Mouse (Mus musculus): ENCODE data around the gene Ifitm10. TPM values are rescaled to one million over a fixed set of nuclear protein-coding genes. Genes with fewer than 3 reads are reported as not detected.
A peak's percentile ranks its signal among the peaks of the same experiment; 100 is the strongest.

Ifitm10 gene
- polyA plus RNA-seq, 3 experiments from 2014 or later = 1.6 to 4.5 (median 1.9) TPM

DNA sequence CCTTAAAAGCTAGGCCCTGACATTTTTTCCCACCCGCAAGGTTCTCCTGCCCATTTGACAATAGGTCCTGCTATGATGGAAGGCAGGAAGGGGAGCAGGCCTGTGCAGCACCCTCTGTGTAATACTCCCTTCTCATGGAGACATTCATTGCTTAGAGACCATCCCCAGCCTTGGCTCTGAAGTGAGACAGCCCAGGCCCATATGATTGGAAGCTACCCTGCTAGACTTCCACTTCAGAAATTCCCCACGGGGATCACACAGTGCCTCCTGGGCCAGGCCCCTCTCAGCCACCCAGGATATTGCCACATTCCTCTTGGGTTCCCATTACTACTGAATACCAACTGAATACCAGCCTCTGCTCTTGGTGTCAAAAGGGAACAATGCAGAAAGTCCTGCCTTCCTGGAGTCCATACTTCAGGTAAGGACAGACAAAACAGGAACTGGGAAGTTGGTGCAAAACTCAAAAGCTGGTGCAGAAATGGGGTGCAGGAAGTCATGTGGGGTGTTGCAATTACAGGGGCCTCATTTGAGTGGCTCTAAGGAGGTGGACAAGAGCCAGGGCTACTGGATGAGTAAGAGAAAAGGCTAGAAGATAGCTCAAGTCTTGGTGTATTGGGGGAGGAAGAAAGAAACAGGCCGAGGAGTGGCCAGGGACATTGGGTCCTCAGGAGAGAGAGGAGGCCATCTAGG, 16.6 kb upstream of the Ifitm10 start:
- ATAC-seq = no peak

DNA sequence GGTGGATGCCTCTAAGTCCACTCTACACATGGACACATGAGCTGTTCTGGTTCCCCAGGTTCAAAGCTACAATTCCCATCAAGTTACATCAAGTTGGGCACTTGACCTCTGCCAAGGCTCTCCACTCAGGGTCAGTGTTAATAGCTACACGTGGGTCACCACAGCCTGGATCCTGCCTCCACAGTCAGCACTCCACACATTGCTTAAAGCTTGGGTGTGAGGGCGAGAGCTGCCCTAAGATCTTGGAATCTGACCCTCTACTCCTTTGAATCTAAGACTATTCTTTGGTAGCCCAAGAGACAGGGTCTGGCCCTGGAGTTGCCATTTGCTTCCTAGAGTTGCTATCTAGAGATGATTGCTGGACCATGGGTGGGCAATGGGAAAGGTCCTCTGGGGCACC, 15.2 kb upstream of the Ifitm10 start:
- no peak for ATAC-seq

DNA sequence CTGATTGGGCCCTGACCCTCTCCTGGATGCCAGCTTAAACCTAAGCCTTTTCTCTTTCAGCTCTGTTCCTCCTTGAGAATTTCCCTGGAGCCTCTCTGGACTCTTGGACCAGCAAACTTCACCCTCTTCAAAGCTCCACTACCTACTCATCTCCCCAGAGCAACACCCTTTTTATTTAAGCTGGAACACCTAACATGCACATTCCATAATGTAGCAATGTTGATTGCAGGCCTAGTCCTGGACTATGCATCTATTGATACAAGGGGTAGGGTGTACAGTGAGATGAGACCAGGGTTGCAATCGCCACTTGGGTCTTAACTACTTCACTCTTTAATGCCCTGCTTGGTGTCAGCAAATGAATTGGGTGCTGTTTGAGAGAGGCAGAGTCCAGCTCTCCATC, 14.6 kb upstream of the Ifitm10 start:
- no peak for ATAC-seq

DNA sequence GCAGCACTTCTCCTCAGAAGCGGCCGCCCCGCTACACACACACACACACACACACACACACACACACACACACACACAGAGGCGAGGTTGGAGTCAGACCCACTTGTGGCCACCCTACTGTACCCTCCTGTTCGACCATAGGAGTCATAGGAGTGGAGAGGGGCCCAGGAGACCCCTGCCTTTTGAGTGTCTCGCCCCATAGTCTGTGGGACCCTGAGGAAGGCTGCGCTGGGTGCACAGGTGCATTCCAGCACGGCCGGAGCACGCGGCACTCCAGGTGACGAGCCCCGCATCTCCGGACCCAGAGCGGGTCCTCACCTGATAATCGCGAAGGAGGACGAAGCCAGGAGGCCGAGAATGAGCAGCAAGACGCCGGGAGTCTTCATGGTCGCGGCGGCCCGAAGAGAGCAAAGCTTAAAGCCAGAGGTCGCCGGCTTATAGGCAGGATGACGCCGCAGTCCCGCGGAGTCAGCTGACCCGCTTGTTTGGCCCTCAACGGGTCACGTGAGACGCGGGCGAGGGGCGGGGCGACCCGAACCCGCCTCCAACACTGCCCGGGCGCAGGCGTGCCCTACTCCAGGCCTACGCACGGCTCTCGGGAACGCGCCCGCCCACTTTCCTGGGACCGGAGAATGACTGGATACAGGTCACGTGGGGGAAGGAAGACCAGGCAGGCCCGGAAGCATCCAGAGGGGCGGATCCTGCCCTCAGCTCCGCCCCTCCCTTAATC, 14.0 kb upstream of the Ifitm10 start, which contains the start of gene Ctsd:
Gene Ctsd, minus strand, starts transcription at position 620 of the 730 bp plus-strand sequence.
- peak; percentile 80 for ATAC-seq

DNA sequence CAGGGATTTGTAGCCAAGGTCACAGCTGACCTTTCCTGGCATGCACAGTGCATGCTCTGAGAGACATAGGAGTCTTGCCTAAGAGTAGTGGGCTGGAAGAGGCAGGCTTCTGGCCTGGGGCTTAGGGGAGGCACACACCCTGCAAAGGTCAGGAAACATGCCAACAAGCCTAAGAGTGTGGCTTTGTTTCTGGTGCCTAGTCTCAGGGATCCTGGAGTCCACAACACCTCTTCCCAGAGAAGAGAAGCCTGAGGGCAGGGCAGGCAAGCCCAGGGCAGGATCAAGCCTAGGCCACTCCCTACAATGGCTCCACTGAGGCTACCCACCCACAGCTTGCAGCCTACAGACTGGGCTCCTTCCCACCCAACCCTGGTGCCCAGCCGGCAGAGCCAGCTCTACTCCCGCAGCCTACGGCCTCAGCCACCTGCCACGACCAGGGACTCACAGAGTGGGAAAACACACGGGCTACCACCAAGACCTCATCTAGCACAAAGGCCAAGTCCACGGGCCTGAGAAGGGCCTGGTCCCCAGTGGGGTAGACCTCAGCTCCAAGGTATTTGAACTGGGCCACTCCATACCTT, 13.2 kb upstream of the Ifitm10 start:
- no peak for ATAC-seq

DNA sequence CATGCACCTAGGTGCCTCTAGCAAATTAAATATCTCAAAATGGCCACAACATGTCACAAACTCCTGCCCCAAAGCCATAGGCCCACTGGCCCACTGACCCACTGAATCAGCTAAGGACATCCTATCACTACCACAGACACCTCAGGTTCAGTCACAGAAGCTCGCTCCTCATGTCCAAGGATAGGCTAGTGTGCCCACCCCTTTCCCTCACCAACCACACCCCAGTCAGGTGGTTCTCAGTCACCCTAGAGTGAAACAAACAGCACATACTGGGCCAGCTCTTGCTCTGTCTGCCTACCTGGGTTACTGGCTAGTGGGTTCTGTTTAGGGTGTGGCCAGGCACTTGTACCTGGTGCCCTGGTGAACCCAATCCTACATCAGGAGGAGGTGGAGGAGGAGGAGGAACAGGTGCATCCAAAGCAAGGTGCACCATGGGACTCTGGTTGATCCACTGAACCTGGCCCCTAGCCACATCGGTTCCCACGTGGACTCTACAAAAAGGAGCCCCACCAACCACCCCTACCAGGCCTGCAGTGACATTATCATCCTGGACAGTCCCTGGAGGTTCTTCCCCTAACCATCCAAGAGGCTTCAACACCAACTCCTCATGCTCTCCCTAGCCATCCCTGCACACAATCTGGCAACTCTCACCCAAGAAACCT, 12.3 kb upstream of the Ifitm10 start:
- no peak for ATAC-seq

DNA sequence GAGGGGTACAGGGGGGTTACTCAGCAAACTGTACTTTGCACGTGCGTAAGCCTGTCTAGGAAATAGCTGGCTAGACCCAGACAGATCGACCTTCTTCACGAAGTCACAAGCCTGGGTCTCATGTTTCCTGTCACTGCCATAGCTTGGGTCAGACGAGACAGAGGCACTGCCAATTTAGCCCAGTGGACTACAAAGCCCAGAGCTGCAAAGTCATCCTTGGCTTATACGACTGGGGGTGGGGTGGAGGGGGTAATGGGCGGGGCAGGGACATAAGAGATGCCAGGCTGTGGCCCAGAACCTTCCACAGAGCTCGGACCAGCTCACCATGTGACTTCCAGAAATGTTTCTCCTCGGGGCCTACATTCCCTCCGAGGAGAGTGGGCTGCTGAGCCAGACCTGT, 10.8 kb upstream of the Ifitm10 start:
- ATAC-seq = no peak

DNA sequence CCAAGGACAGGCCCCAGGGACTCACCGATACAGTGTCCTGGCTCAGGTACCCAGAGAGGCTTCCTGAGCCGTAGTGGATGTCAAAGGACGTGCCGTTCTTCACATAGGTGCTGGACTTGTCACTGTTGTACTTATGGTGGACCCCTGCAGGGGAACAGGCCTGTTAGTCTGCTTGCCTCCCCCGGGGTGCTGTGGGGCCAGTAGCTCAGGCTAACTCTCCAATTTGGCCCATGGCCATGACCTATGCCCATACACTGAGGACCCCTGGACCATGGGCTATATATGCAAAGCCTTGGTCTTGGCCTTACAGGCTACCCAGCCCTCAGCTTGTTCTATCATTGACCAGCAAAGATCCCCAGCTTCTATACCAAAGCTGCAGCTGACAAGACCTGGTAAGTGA, 9.0 kb upstream of the Ifitm10 start, which contains the start of gene Gm49369:
Gene Gm49369, minus strand, starts transcription at position 101 of the 400 bp plus-strand sequence.
- ATAC-seq = no peak

DNA sequence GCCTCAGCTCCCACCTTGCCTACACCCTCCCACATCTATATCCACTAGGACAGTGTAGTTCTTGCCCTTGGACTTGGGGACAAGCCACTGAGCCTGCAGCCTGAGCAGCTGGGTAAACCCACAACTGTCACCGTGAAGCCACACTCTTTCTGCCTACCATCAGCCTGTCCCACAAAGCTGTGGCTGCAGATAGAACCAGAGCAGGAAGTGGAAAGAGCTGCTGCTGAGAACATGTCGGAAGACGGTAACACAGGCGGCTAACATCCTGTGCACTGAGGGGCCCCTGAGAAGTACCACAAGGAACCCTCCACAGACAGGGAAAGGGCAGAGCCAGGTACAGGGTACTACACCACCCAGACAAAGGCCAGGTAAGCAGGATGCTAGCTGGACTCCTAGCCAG, 7.6 kb upstream of the Ifitm10 start:
- peak; percentile 89 for ATAC-seq

DNA sequence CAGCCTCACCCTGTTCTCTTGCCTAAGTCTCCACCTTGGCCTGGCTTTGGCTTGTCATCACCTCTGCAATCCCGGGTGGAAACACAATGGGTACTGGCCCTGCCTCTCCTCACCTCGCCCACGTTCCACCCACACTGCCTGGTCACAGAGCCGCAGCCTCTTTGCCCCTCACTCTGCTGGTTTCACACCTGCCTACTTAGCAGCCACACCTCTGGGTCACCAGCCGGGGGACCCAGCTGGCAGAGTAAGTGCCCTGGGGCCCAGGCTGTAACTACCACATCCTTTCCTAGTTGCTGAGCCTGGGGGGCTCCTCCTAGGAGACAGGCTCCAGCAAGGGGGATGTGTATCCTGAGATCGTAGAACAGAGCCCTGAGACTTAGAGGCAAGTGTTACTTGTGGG, 5.6 kb upstream of the Ifitm10 start:
- no peak for ATAC-seq

DNA sequence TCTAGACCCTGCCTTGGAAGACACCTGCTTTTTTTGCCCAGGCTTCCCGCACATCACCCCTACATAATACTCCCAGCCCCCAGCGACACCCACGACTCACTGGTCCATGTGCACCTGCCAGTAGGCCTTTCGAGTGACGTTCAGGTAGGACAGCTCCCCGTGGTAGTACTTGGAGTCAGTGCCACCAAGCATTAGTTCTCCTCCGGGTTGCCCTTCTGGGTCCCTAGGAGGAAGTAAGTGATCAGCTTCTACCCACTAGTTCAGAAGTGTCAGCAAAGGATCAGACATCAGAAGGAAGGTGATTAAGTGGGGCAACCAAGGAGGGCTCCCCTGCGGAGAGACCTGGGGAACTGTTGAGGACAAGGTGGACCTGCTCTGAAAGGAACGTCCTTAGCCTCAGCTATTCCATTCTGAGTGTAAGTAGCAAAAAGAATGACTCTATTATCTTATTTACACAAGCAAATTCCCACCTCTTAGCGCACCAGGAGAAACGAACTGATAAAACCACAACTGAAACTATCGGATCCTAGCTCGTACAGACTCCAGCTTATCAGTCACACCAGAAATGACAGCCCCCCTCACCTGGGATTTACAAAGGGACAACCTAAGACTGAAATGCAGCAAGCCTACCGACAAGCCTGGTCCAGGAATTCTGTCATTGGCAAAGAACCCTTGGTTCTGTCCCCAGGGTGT, 3.8 kb upstream of the Ifitm10 start:
- no peak for ATAC-seq

DNA sequence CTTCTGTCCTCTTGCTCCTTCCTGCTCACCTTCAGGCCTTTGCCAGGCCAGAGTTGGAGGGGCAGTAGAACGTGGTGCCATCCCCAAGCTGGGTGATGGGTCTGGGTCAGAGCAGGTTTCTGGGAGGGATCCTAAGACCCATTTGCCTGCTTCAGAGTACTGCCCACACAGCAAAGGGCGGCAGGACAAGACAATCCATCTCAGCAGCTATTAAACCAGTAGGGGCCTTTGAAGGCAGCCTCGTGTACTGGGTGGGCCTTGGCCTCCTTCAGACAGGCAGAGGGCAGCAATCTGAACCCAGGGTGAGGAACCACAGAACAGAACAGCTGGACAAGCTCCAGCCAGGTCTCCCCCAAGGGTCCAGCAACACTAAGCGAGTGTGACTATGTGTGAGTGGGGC, 2.5 kb upstream of the Ifitm10 start:
- ATAC-seq = no peak

DNA sequence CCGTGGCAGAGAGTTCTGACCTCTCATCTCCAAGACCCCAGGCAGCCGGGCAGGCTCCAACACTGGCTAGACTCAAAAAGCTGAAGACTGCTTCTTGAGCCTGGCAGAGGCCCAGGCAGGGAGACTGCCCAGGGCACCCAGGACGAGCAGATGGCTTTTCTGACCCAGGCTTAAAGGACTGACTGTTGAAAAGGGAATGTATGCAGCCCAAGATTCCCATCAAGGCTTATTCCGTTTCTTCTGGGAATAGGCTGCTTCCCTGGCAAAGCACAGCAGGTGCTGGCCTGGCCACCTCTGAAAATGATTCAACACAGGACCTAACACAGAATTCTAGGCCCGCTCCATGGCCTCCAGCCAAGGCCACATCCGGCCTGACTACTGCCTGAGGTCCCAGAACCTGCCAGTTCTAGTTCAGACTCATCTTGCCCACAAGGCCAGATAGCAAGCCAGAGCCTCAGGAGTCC, 1.7 kb upstream of the Ifitm10 start:
- no peak for ATAC-seq

DNA sequence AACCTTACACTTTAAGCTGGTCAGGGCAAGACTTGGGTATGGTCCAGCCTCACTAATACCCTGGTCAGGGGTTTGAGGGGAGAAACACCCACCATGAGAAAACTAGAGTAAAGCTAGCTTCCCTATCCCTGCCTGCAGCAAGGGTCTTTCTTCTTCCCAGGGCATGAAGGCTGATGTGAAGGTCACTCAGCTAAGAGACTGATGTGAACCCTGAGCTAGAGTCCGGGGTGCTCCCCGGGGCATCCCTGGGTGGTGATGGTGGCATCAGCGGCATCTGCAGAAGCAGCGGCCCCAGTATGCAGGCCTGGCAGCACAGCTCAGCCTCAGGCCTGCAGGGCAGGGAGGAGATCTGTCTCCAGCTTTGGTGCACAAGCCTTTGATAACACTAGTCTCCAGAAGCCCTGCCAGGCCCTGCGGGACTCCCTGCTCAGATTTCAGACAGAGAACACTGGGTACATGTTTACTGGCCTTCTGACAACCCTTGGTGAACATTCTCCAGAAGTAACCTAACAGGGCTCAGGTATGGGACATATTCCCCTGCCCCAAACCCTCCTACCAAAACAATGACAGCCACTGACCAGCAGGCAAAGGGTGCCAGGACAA, 961 bp upstream of the Ifitm10 start:
- ATAC-seq = no peak

DNA sequence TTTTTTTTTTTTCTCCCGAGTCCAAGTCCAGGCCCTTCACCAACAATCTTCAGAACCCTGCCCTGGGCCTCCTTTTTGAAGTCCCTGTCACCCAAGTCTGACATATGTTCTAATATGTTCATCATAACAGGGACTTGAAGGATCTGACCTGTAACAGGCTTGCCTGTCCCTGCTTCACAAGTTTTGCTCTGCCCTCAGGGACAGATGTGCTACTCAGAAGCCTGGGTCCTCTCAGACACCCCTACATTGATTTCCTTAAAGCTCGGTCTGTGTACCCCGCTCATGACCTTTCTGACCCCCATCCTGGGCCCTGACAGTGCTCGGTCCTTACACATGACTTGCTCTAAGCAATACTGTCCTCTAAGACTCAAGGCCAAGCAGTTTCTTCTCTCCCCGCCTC, 514 bp downstream of the Ifitm10 start:
- ATAC-seq = no peak

DNA sequence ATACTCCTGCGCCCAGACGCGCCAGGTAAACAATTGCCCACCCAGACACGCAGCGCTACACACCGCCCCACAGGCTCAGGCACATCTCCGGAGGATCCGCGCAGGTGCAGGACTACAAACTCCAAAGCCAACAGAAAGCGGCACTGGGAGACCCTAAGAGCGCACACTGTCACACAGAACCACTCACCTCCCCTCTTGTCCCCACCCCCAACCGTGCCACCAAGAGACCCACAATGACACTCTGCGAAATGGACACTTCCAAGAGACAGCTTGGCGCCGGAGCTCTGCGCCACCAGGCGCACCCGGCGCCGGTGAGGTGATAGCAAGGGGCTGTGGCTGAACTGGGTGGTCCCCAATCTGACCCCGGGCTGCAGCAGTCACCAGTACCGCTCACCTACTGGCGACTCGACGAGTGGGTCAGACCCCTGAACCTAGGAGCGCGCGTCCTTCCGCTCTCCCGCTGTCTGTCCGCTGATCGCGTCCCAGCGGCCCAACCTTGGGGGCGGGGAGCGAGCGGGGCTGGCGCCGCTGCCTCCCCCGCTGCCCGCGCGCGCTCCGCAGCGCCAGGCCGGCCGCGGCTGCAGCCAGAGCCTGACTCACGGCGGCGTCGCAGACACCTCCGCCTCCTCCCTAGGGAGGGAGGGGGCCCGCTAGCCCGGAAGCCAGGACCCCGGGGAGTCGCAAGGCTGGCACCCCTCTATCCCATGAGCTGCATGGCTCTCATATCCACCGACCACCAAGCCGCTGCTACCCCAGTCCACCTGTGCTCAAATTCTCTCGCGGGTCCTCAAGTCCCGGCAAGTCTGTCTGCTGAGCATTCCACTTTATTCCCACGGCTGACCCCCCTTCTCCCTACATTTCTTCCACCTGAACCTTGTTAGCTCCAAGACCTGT, 1.5 kb downstream of the Ifitm10 start:
- ATAC-seq = peak; percentile 54

DNA sequence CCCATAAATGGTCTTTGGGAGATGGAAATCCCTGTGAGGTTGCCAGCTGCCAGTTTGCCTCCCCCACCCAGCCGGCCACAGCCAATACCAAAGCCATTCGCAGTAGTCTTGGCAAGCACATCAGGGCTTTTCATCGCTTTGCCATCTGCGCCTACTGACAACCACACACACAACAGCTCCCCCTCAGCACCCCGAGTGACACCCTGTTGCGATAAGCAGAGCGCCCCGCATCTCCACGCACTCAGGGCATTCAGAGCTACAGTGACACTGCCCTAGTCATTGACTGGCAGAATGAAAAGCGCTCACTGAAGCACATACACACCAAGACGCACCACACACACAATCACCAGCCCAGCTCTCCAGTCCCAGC, 2.2 kb downstream of the Ifitm10 start:
- no peak for ATAC-seq

DNA sequence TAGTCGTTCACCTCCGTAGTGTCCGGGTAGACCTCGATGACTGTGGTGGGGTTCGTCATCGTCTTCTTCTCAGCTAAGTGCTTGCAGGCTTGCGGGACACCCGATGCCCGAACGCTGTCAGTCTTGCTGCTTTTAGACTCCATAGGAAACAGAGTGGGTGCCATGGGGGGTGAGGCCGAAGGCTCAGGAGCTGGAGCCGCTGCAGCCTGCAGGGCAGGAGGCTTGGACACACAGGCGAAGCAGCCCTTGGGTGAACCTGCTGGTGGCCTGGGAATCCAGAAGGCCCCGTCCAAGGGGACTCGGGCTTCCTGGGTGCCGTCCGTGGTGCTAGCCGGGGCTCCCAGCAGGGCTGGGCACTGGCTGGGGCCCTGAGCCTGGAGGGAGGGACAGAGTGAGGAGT, 2.6 kb downstream of the Ifitm10 start:
- no peak for ATAC-seq

DNA sequence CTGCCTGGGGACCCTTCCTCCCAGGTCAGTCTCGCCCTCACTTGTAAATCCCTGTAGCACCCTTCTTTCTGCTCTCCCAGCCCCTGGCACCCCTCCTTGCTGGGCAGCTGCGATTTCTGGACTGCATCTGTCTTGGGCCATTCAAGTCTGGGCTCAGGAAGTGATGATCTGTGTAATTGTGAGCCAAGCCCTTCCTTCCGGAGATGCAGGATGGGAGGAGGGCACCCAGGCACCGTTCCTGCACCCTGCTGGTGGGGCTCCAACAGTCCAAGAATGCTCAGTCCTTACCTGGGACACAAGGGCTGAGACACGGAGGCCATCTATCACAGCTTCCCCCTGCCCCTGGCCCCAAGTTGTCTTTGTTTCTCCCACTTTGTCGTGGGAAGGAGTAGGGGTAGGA, 3.7 kb downstream of the Ifitm10 start:
- ATAC-seq = no peak

DNA sequence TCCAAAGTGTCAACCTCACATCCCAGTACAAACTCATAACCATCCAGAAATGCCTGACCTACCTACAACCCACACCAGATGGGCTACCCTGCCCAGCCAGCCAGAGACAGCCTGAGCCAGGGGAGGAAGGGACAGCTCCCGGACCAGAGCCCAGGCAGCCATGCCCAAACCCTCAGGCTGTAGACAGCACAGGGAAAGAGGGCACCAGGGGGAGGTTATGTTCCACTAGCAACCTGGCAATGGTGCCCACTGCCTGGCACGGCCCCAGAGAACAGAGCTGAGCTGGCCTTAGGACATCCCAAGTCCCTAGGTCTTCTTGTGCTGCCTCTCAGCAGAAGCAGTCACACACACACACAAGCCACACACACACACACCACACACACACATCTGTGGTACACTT, 4.7 kb downstream of the Ifitm10 start:
- ATAC-seq = no peak

DNA sequence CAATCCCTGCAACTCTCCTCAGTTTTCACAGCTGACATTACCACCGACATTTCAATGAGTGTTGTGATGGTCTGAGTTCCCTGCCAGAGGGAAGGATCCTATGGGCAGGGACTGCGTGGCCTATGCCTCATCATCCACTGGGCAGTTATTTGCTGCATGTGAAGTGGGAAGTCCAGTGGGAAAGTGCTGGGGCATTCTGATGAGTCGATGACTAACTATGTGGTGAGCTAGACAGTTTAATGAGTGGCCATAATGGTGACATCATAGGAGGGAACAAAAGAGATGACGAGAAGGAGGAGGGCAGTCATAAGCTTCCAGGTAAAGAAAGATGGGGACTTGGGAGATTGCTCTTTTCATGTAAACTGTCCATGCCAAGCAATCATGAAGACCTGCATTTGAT, 10.4 kb downstream of the Ifitm10 start:
- no peak for ATAC-seq
